Mouse (Mus musculus) MEL (cell line): ENCODE data around the gene Zfp68. TPM values are rescaled to one million over a fixed set of nuclear protein-coding genes. Genes with fewer than 3 reads are reported as not detected.

Experiments
- polyA plus RNA-seq, 2 experiments: library from polyadenylated mRNA; stranded (reverse) in 1 of 2; unstranded in 1 of 2; fragments of >175 nt in 1 of 2; fragments of >200 nt in 1 of 2; gene quantifications; 2 replicates each; pipeline versions ENCODE4 v1.2.1 to v1.2.4; 2012; ENCODE audit warnings: low replicate concordance in 2 of 2, low read depth in 1 of 2; ENCODE audit not compliant: insufficient read length in 2 of 2, insufficient read depth in 1 of 2, missing spikeins in 1 of 2
- total RNA-seq: library from RNA; depleted of rRNA; stranded (reverse); fragments of 300-350 nt; gene quantifications from 2 replicates; pipeline ENCODE4 v1.2.3, GENCODE M21; 2012; rRNA removed

The Zfp68 gene
- total and polyA plus RNA-seq, 3 experiments, result 15.8 to 18.1 TPM; not detected in 1

Other genes with a start within 250 kb of the Zfp68 start
- gene Zfp157, start 178.3 kb downstream of the Zfp68 start, total RNA-seq, result 5.5 and 6.7 TPM in 2 replicates
- gene Zfp157, start 178.3 kb downstream of the Zfp68 start, polyA plus RNA-seq, result 1 to 10 TPM in 1 of 2 experiments, not detected in 1; 3.8 TPM
- not detected in 2 replicates for gene 1700123K08Rik, start 55.0 kb downstream of the Zfp68 start, total RNA-seq
- not detected for gene 1700123K08Rik, start 55.0 kb downstream of the Zfp68 start, polyA plus RNA-seq
- gene A430033K04Rik, start 3.1 kb upstream of the Zfp68 start, total RNA-seq, result 2.6 and 3.0 TPM in 2 replicates
- 1 to 10 TPM in 1 of 2 experiments, not detected in 1; 2.1 TPM for gene A430033K04Rik, start 3.1 kb upstream of the Zfp68 start, polyA plus RNA-seq
- gene Fam20c, start 134.8 kb upstream of the Zfp68 start, total RNA-seq, result not detected in 2 replicates
- not detected for gene Fam20c, start 134.8 kb upstream of the Zfp68 start, polyA plus RNA-seq
- not detected in 2 replicates for gene Gm5294, start 200.3 kb upstream of the Zfp68 start, total RNA-seq
- not detected for gene Gm5294, start 200.3 kb upstream of the Zfp68 start, polyA plus RNA-seq